Mouse (Mus musculus) adipocyte (in vitro differentiated cells): ENCODE data around the gene Gm45753.
"Not testable (repeated sequence)": the region's sequence is repeated elsewhere in the genome, so short reads cannot be mapped to it uniquely, and the experiment has no call there.

Experiments
- DNase-seq: peaks from one replicate; pipeline ENCODE4 v3.0.0-alpha.2; 2016; ENCODE audit warnings: low spot score

Gene Gm45753

GRCm38 (mm10) chr8:45308366-45308765 is at the start of gene Gm45753:
Gene Gm45753, minus strand, starts transcription at chr8:45308466.
- no peak for DNase-seq

- DNase-seq = no peak
Observed at GRCm38 (mm10) chr8:45355809-45356208, 47.5 kb upstream of the Gm45753 start.

GRCm38 (mm10) chr8:45345031-45345430 is 36.8 kb upstream of the Gm45753 start:
- DNase-seq = peak; percentile 70

DNA sequence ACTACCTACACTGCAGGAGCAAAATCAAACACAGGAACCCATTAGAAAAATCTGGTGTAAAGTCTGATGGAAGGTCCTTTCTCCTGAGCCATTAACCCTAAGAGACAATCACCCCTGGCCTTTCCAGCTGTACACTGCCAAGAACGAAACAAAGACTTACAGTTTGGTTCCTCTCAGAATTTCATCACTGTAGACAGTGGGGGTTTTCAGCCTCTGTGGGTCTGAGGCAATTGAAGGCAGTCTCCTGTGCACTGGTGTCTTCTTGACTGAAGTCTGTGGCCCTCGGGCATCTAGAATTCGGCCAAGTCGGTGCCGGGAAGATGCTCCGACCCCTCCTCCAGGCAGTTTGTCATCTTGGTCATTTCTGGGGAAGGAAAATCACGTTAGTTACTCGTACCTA is 36.0 kb upstream of the Gm45753 start:
- no peak for DNase-seq

GRCm38 (mm10) chr8:45341630-45342628 is 33.7 kb upstream of the Gm45753 start:
- DNase-seq = no peak

DNA sequence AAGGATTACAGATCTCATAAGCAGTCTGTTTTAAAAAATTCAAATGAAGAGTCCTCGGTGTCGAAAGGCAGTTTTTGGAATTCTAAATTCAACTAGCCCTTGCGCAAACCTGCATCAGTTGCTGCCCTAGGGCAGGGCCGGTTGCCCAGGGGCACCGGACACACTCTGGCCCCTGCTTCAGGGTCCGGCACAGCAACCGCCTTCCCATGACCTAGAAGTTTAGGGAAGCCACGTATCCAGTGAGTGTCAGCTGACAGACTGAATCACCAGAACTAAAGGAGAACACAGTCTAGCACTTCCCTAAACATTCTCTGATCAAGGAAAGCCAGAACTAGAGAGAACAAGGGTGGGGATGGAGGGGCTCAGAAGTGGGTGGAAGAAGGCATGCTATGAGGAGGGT is 25.2 kb upstream of the Gm45753 start:
- DNase-seq = peak; percentile 45

DNA sequence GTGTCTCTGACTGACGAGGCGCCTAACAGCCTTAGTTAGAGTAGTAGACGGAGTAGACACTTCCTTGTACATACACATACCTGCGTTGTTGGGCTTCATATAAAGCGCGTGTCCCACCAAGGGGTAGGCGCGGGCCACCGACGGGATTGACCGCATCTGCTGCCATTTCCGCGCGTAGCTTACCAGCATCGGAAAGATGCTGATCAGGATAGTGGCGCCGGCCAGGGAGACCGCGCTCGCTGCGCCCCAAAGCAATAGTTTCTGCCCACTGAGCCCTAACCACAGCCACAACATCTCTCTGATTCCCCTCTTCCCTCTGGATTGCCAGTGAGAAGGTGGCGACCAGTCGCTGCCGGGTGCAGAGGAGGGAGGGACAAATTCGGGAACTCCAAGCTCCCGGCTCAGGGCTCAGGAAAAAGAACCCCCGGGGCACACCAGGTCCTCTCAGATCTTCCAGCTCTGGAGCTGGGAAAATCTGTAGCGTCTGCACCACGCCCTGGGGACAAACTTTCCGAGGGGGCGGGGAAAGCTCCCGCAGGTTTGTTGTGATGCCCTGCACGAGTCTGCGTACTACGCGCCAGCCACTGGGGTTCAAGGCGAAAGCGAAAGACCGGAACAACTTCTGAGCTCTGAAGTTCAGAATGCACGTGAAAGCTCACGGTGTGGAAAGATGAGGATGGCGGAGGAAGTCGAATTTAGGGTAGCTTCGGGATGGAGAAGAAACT is 24.6 kb upstream of the Gm45753 start, which contains the start of gene Cyp4v3:
Gene Cyp4v3, minus strand, starts transcription at position 532 of the 725 bp plus-strand sequence.
- peak; percentile 72 for DNase-seq

GRCm38 (mm10) chr8:45330856-45331255 is 22.6 kb upstream of the Gm45753 start:
- DNase-seq = peak; percentile 20

DNA sequence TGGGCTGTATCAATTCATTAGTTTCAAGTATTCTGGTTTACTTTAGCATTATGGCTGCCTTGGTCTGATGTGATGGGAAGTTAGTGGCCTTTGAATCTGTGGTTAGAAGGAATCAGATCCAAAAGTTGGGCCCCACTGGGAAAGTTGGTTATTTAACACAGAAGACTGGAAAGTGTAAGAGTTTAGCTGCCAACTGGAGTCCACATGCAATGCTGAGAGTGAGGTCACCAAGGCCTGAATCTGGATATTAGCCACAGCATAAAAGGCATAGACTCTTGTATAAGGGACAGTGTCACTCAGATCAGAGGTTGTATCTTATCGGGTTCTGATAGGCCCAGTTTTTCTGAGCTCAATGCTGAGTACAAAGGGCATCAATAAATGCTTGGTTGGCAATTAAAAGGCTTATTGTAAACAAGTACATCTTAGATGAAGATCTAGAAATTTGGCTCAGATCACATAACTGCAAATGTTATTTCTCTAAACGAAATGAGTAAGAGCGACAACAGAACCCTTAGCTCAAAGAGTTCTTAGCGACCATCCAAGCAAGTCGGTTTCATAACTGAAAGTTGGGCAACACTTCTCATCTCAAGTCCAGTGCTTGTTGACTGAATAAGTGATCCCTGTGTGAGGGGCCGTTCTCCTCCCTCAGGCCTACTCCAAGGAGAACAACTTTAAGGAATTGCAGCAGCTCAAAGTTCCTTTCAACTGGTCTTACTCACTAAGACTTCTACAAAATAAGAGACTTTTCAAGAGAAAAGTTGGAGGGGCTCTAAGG is 21.1 kb upstream of the Gm45753 start:
- DNase-seq = peak; percentile 87

DNA sequence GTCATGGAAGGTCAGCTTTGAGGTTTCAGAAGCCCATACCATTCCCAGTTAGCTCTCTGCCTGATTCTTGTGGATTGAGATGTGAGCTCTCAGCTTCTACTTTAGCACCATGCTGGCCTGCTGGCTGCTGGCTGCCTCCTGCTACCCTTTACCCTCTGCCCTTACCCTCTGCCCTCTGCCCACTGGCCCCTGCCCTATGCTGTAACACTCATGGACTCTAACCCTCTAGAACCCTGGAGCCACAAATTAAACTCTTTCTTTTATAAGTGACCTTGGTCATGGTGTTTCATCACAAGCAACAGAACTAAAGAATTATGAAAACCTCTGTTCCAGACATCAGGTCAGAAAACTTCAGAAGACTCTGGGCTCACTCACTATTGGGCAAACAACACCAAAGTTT is 18.8 kb upstream of the Gm45753 start:
- not testable (repeated sequence) for DNase-seq

GRCm38 (mm10) chr8:45324151-45324550 is 15.9 kb upstream of the Gm45753 start:
- DNase-seq = no peak

DNA sequence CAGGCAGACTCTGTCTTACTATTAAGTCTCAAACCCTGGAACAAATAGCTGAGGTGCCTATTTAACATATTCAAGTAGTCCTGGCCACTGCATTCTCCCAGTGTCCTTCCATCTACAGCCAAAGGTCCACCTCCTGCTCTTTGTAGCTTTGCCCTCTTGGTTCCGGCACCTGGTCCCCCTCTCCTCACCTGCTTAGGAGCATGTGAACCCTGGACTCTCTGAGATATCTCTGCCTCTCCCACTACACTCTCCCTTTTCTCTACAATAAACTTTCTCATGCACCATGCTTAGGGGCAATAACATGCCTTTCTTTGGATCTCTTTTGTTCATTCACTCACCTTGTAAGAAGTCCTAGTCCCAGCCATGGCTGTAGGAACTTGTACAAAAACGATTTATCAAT is 13.1 kb upstream of the Gm45753 start:
- DNase-seq = no peak

GRCm38 (mm10) chr8:45320930-45321329 is 12.7 kb upstream of the Gm45753 start:
- no peak for DNase-seq

- no peak for DNase-seq
Observed at GRCm38 (mm10) chr8:45310967-45311366, 2.7 kb upstream of the Gm45753 start.

DNA sequence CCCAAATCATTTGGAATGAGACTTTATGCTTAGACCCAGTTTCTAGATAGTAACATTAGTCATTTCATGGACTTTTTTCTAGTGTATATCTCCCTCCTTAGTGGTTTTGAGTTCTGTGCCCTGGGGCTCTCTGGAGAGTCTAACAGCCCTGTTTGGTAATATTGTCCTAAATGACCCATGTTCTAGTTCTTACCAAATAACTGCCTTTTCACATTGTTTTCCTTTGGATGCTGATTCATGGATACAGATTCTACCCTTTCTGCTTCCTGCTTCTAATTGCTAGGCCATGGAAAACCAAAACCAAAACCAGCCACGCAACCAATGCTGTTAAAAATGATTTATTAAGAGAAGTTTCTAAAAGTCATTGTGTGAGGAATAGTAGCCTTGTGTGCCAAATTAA is 2.8 kb downstream of the Gm45753 start:
- DNase-seq = peak; percentile 75

DNA sequence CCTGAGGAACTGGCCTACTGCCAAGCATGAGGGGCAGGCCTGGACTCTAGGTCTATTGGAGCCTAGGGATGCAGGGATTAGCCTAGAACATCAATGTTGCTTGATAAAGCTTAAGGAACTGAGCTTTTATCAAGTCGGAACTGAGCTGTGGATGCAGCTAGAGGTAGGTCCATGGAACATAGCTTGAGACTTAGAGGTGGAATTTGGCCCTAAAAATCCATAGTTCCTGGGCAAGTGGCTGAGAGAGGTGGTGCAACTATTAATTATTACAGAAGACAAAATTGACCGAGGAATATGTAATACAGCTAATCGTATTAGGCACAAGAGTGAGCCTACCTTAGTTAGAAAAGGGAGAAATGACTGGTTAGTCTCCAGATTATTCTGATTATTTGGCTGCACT is 3.9 kb downstream of the Gm45753 start:
- DNase-seq = no peak

DNA sequence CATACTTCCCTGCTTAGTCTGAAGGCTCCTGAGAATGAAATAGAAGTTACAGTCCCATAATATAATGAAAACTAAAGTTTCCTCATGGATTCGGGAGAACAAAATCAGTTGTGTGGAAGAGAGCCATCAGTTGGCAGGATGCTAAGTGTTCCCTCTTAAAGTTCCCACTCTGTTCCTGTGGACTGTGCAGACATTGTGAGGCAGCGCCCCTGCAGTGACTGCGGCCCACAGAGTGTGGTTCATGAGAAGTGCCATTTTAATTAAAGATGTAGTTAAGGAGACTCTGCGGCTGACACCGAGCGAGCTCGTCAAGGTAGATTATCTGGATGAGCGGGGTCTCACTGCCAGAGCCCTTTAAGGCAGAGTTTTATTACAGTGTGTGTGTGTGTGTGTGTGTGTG is 5.9 kb downstream of the Gm45753 start:
- no peak for DNase-seq

DNA sequence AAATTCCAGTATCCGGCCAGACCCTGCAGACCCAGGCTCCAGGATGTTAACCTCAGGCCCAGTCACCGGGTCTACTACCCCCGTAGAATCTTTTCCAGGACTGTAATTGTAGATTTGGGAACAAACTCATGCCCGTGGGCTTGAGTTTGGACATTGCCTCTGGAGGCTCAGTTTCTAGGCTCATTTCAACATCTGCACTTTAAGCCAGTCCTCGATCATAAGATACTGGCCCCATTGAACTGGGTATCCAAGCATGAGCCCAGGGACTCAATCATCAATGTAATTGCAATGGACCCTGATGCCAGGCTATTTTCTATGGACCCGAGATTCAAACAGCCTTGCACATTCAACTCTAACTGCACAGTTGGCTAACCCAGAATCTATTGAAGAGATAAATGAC is 13.0 kb downstream of the Gm45753 start:
- DNase-seq = no peak

DNA sequence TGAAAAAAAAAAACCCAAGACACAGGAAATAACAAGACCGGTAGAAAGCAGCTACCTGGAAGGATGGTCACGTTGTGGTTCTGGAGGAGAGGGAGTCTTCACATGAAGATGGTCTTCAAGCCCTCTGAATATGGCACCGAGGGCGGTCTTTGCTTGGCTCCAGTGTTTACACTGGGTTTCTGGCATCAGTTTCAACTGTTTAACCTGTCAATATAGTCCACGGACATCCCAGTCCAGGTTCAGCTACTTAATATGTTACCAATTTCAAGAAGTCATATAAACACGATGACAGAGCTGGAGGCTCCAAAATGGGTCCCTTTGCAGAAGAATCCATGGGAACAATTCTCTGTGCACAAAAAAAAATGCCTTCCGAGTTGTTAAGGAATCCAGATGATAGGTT is 13.6 kb downstream of the Gm45753 start, which contains the start of gene Klkb1:
Gene Klkb1, minus strand, starts transcription at position 173 of the 400 bp plus-strand sequence.
- no peak for DNase-seq

GRCm38 (mm10) chr8:45291790-45292189 is 16.5 kb downstream of the Gm45753 start:
- DNase-seq = no peak

DNA sequence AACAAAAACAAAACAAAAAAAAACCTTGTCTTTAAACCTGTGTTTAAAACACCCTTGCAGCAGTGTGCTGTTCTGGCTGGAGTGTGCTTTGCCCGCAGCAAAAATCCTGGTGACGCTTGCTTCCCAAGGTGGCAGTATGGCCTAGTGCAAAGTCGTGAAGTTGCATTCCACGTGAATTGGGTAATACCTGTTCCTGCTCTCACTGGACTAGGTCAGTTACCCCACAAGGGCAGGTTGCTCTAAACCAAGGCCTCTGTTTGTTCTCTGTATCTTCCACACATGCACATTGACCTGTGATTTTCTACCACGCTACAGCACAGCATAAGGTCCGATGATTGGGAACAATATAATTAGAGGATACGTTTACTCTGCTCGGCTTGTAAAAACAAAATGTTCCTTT is 26.6 kb downstream of the Gm45753 start:
- no peak for DNase-seq

DNA sequence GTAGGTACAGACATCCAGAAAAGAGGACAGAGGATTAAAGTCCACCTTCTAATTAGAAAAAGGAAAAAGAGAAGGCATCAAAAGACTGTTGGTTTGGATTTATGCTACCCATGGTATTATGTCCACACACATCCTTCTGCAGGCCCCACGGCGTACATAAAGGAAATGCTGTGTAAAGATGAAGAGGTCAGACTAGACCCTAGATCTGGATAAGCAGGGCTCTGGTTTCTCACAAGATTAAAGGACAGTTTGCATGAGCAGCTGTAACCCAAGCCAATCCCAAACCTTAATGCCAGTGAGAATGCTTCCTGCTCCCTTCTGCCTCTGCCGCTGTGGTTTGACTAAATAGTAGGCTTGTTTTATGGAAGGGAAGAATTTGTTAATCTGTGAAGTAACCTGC is 30.8 kb downstream of the Gm45753 start:
- no peak for DNase-seq
